Mouse (Mus musculus) neutrophil, adult 83 days (primary cell): ENCODE results near the gene Fhl5. TPM values are rescaled to one million over a fixed set of nuclear protein-coding genes. Genes with fewer than 3 reads are reported as not detected.

Source experiments
- total RNA-seq, 2 experiments: library from RNA; stranded (reverse); gene quantifications; one replicate each; pipeline ENCODE4 v1.2.4; 2023

Gene Fhl5
- not detected for total RNA-seq

DNA sequence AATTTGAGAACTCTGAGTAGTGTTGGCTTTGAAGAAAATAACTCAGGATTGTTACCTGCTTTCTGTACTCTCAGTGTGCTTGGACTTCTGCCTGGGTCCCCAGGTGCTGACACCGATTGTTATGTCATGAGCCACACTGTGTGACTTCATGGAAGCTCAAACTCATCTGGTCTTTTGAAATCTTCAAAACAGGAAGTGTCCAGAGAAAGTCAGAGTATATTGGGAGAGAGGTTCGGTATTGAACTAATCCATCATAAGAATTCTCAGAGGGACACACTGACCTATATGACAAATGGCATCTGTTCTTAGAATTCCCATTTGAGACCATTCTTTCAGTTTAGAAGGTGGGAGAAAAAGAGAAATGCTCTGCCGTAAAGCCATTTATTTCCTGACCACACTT, at the start of gene Fhl5:
Fhl5 (minus strand) TSS at position 101 of the 400 bp plus-strand sequence.

DNA sequence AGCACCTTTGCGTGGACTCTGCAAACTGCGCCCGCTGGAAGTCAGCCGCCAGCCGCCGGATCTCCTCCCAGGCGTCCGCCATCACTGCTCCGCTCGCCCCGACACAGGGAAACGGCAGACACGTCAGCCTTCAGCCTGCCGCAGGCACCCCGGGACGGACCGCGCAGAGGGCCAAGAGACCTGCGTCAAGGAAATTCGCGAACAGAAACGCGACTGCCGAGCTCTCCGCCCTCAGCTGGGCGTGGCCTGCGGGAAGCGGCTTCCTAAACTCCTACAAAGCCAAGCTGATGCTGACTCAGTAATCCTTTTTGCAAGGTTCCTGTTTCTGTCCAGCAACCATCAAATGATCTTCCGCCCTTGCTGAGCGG, 39.0 kb upstream of the Fhl5 start, which contains the start of gene Ufl1:
Ufl1 (minus strand) TSS at position 151 of the 368 bp plus-strand sequence.

Other genes starting within 250 kb of the Fhl5 start
- 10 to 100 TPM; 19.3 to 19.7 TPM for gene Ufl1, start 38.9 kb upstream of the Fhl5 start, total RNA-seq